Mouse (Mus musculus): ENCODE measurements at regions not wholly inside any gene's neighbourhood (a gene's known extent, or its start where the extent isn't known, plus 50 kb on each side); places are given as distances from the start of the nearest gene placed in this dataset.

DNA sequence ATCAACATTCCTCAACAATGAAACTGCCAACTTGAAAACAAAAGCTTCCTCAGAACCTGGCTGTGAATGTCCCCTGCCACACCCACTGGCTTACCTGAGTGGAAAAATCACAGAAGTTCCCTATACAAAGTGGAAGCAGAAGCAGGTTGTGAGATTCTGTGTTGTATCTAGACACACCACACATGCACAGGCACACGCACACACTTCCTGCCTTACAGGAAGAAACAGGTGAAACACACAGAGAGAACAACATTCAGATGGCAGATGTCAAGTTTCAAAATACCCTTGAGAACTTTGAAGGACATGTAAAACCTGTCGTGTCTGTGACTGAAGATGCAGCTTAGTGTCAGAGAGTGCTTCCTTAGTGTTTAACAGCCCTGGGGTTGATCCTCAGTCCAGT, 413.5 kb upstream of the 4930412O13Rik start:
- ATAC-seq (replicated peaks; ENCODE audit: low FRiP score) (no peak), DNase-seq (ENCODE audit: low spot score) (no peak)
- no peaks in the 10 kb centered on the region for H3K4me1 ChIP-seq (replicated peaks; ENCODE audit: control insufficient read depth, insufficient read depth, low read length)
- H3K4me2 ChIP-seq (ENCODE audit: low read depth, low read length, severe bottlenecking), result no peak overlapping the region
- H3K27me3 ChIP-seq (ENCODE audit: control insufficient read depth, insufficient read depth, low read length), result no peaks in the 10 kb centered on the region
- no peak overlapping the region for H3K9ac ChIP-seq (ENCODE audit: low read length)
- no peak overlapping the region for H3K4me3 ChIP-seq (ENCODE audit: low read depth, low read length)
- no peak overlapping the region for H3K27ac ChIP-seq (ENCODE audit: low read depth, low read length)
- H3K36me3 ChIP-seq (ENCODE audit: control insufficient read depth, insufficient read depth, low read length), result no peaks in the 10 kb centered on the region
- H3K9me3 ChIP-seq (ENCODE audit: control insufficient read depth, low read length), result no peaks in the 10 kb centered on the region
- WGBS, result 94% methylated on average over 2 of the region's 2 CpGs

- Histone ChIP-seq H3K9me3 (ENCODE audit: control insufficient read depth, low read length) (no peaks in the 10 kb centered on the region), H3K27me3 (ENCODE audit: control insufficient read depth, insufficient read depth, low read length) (no peaks in the 10 kb centered on the region), H3K4me1 (replicated peaks; ENCODE audit: control insufficient read depth, insufficient read depth, low read length) (no peaks in the 10 kb centered on the region), H3K36me3 (ENCODE audit: control insufficient read depth, insufficient read depth, low read length) (no peaks in the 10 kb centered on the region), H3K4me2 (ENCODE audit: low read depth, low read length, severe bottlenecking) (no peak overlapping the region), H3K9ac (ENCODE audit: low read length) (no peak overlapping the region), H3K27ac (ENCODE audit: low read depth, low read length) (no peak overlapping the region), H3K4me3 (ENCODE audit: low read depth, low read length) (no peak overlapping the region)
- WGBS, result 76% methylated on average over 3 of the region's 3 CpGs
- ATAC-seq (replicated peaks; ENCODE audit: low FRiP score) (no peak), DNase-seq (ENCODE audit: low spot score) (no peak)
Observed at GRCm38 (mm10) chr2:9468651-9469050, 412.4 kb upstream of the 4930412O13Rik start.

GRCm38 (mm10) chr2:9481678-9482345, 399.2 kb upstream of the 4930412O13Rik start:
- Histone ChIP-seq H3K9ac (ENCODE audit: low read length) (no peak overlapping the region), H3K36me3 (ENCODE audit: control insufficient read depth, insufficient read depth, low read length) (no peaks in the 10 kb centered on the region), H3K4me2 (ENCODE audit: low read depth, low read length, severe bottlenecking) (no peak overlapping the region), H3K9me3 (ENCODE audit: control insufficient read depth, low read length) (no peaks in the 10 kb centered on the region), H3K27ac (ENCODE audit: low read depth, low read length) (no peak overlapping the region), H3K4me1 (replicated peaks; ENCODE audit: control insufficient read depth, insufficient read depth, low read length) (no peaks in the 10 kb centered on the region), H3K4me3 (ENCODE audit: low read depth, low read length) (no peak overlapping the region), H3K27me3 (ENCODE audit: control insufficient read depth, insufficient read depth, low read length) (no peaks in the 10 kb centered on the region)
- ATAC-seq (replicated peaks; ENCODE audit: low FRiP score) (no peak), DNase-seq (ENCODE audit: low spot score) (no peak)
- WGBS, result 75% methylated on average over 7 of the region's 7 CpGs

- DNase-seq (ENCODE audit: low spot score), result no peak
- Histone ChIP-seq H3K9me3 (ENCODE audit: control insufficient read depth, low read length) (no peaks in the 10 kb centered on the region), H3K4me3 (ENCODE audit: low read depth, low read length) (no peak overlapping the region), H3K9ac (ENCODE audit: low read length) (no peak overlapping the region), H3K4me2 (ENCODE audit: low read depth, low read length, severe bottlenecking) (no peak overlapping the region), H3K36me3 (ENCODE audit: control insufficient read depth, insufficient read depth, low read length) (no peaks in the 10 kb centered on the region), H3K4me1 (replicated peaks; ENCODE audit: control insufficient read depth, insufficient read depth, low read length) (no peaks in the 10 kb centered on the region), H3K27ac (ENCODE audit: low read depth, low read length) (no peak overlapping the region), H3K27me3 (ENCODE audit: control insufficient read depth, insufficient read depth, low read length) (no peaks in the 10 kb centered on the region)
- 90% methylated on average over 7 of the region's 7 CpGs for WGBS
- ATAC-seq (replicated peaks; ENCODE audit: low FRiP score), result no peak
Observed at GRCm38 (mm10) chr2:9487381-9487914, 393.6 kb upstream of the 4930412O13Rik start.

- DNase-seq (ENCODE audit: low spot score) (no peak), ATAC-seq (replicated peaks; ENCODE audit: low FRiP score) (no peak)
- Histone ChIP-seq H3K27ac (ENCODE audit: low read depth, low read length) (no peak overlapping the region), H3K9me3 (ENCODE audit: control insufficient read depth, low read length) (no peaks in the 10 kb centered on the region), H3K36me3 (ENCODE audit: control insufficient read depth, insufficient read depth, low read length) (no peaks in the 10 kb centered on the region), H3K4me3 (ENCODE audit: low read depth, low read length) (no peak overlapping the region), H3K27me3 (ENCODE audit: control insufficient read depth, insufficient read depth, low read length) (no peaks in the 10 kb centered on the region), H3K4me1 (replicated peaks; ENCODE audit: control insufficient read depth, insufficient read depth, low read length) (no peaks in the 10 kb centered on the region), H3K4me2 (ENCODE audit: low read depth, low read length, severe bottlenecking) (no peak overlapping the region), H3K9ac (ENCODE audit: low read length) (no peak overlapping the region)
- 53% methylated on average over 6 of the region's 6 CpGs for WGBS
Observed at GRCm38 (mm10) chr2:9493606-9494145, 387.4 kb upstream of the 4930412O13Rik start.

GRCm38 (mm10) chr2:9520045-9520444, 361.0 kb upstream of the 4930412O13Rik start:
- no peak overlapping the region for H3K4me3 ChIP-seq (ENCODE audit: low read depth, low read length)
- no peaks in the 10 kb centered on the region for H3K27me3 ChIP-seq (ENCODE audit: control insufficient read depth, insufficient read depth, low read length)
- H3K9ac ChIP-seq (ENCODE audit: low read length), result no peak overlapping the region
- no peaks in the 10 kb centered on the region for H3K36me3 ChIP-seq (ENCODE audit: control insufficient read depth, insufficient read depth, low read length)
- H3K27ac ChIP-seq (ENCODE audit: low read depth, low read length), result no peak overlapping the region
- DNase-seq (ENCODE audit: low spot score) (no peak), ATAC-seq (replicated peaks; ENCODE audit: low FRiP score) (no peak)
- no peaks in the 10 kb centered on the region for H3K9me3 ChIP-seq (ENCODE audit: control insufficient read depth, low read length)
- 92% methylated on average over 1 of the region's 1 CpGs for WGBS
- no peaks in the 10 kb centered on the region; the same call in 1 of the 2 replicates for H3K4me1 ChIP-seq (replicated peaks; ENCODE audit: control insufficient read depth, insufficient read depth, low read length)
- H3K4me2 ChIP-seq (ENCODE audit: low read depth, low read length, severe bottlenecking), result no peak overlapping the region

DNA sequence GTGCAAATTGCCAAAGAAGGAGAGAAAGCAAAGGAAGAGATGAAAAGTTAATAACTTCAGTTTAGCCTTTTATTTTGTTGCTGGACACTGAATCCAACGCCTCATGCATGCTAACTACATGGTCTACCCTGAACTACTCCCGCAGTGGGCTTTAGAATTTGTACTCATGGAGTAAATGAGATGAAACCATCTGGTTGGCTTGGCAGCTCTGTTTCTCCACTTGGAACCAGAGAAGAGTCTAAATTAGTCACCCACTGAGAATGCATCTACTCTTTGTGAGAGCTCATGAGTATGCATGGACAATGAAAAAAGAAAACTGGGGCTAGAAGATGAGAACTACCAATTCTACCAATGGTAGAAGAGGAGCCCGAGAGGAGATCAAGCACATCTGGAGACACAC, 355.1 kb upstream of the 4930412O13Rik start:
- H3K27ac ChIP-seq (ENCODE audit: low read depth, low read length), result no peak overlapping the region
- H3K9me3 ChIP-seq (ENCODE audit: control insufficient read depth, low read length), result no peaks in the 10 kb centered on the region
- no peak overlapping the region for H3K4me2 ChIP-seq (ENCODE audit: low read depth, low read length, severe bottlenecking)
- H3K4me1 ChIP-seq (replicated peaks; ENCODE audit: control insufficient read depth, insufficient read depth, low read length), result no peaks in the 10 kb centered on the region
- H3K4me3 ChIP-seq (ENCODE audit: low read depth, low read length), result no peak overlapping the region
- H3K36me3 ChIP-seq (ENCODE audit: control insufficient read depth, insufficient read depth, low read length), result no peaks in the 10 kb centered on the region
- DNase-seq (ENCODE audit: low spot score) (no peak), ATAC-seq (replicated peaks; ENCODE audit: low FRiP score) (no peak)
- no peaks in the 10 kb centered on the region for H3K27me3 ChIP-seq (ENCODE audit: control insufficient read depth, insufficient read depth, low read length)
- WGBS, result 85% methylated on average over 3 of the region's 3 CpGs
- no peak overlapping the region for H3K9ac ChIP-seq (ENCODE audit: low read length)

GRCm38 (mm10) chr2:9535141-9535658, 345.9 kb upstream of the 4930412O13Rik start:
- no peak overlapping the region for H3K9ac ChIP-seq (ENCODE audit: low read length)
- H3K27me3 ChIP-seq (ENCODE audit: control insufficient read depth, insufficient read depth, low read length), result no peaks in the 10 kb centered on the region
- H3K36me3 ChIP-seq (ENCODE audit: control insufficient read depth, insufficient read depth, low read length), result no peaks in the 10 kb centered on the region
- H3K27ac ChIP-seq (ENCODE audit: low read depth, low read length), result no peak overlapping the region
- DNase-seq (ENCODE audit: low spot score), result no peak
- no peaks in the 10 kb centered on the region for H3K4me1 ChIP-seq (replicated peaks; ENCODE audit: control insufficient read depth, insufficient read depth, low read length)
- H3K4me2 ChIP-seq (ENCODE audit: low read depth, low read length, severe bottlenecking), result no peak overlapping the region
- H3K9me3 ChIP-seq (ENCODE audit: control insufficient read depth, low read length), result no peaks in the 10 kb centered on the region
- no peak for ATAC-seq (replicated peaks; ENCODE audit: low FRiP score)
- WGBS, result 87% methylated on average over 2 of the region's 2 CpGs
- no peak overlapping the region for H3K4me3 ChIP-seq (ENCODE audit: low read depth, low read length)

All from forebrain, embryonic 11.5 days (tissue).